Mouse (Mus musculus) heart, adult 2 months (tissue): ENCODE results near the gene Tcta.

Experiments
- CTCF ChIP-seq: fragments of 200-600 bp; IDR thresholded peaks from 2 replicates; pipeline ENCODE4 v1.8.1; 2022; ENCODE audit warnings: antibody characterized with exemption, mild to moderate bottlenecking, moderate library complexity
- EP300 ChIP-seq: fragments of 200-500 bp; IDR thresholded peaks from 2 replicates; pipeline ENCODE4 v1.6.1; 2011; ENCODE audit warnings: low read depth, low read length, control low read depth; ENCODE audit not compliant: insufficient read depth

DNA sequence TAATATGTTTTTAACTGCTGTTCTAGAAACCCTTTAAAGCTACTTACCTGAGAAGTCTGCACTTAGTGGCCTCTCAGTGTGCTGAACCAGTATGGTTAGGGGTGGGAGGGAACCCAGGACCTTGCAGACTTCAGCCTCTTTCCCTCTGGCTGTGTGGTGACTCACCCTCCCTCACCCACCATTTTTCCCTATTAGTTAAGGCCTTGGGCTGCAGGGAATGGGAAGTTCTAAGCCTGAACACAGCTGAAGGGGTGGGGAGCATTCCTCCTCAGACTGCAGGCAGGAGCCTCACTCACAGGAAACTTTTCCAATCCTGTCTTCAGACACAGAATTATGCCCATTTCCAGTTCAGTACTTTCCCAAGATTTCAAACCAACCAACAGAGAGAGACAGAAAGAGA is 35.8 kb upstream of the Tcta start:
- TF ChIP-seq EP300 (no peak), CTCF (no peak)
